Mouse (Mus musculus): ENCODE measurements around the gene Adgrl3. TPM values are rescaled to one million over a fixed set of nuclear protein-coding genes. Genes with fewer than 3 reads are reported as not detected.

Gene Adgrl3
- polyA plus RNA-seq, 1 experiment, result 0.36 TPM

GRCm38 (mm10) chr5:81077031-81077430 is 57.1 kb downstream of the Adgrl3 start:
- no peaks in the 10 kb centered on the region for H3K36me3 ChIP-seq (ENCODE audit: control insufficient read depth, insufficient read depth, low read length, poor library complexity, severe bottlenecking)
- no peak for TF ChIP-seq POLR2A (IDR thresholded peaks at IDR 0.05; ENCODE audit: insufficient read depth, low read length)
- TF ChIP-seq CTCF (IDR thresholded peaks at IDR 0.05; ENCODE audit: low read depth, low read length), result no peak
- H3K27me3 ChIP-seq (ENCODE audit: control insufficient read depth, insufficient read depth, low read length, poor library complexity, severe bottlenecking), result no peaks in the 10 kb centered on the region
- H3K27ac ChIP-seq (ENCODE audit: insufficient read depth, low read length), result no peak overlapping the region
- H3K4me1 ChIP-seq (ENCODE audit: control insufficient read depth, insufficient read depth, low read length), result no peaks in the 10 kb centered on the region
- H3K9me3 ChIP-seq (replicated peaks; ENCODE audit: control insufficient read depth, insufficient read depth, low read length, poor library complexity, severe bottlenecking), result no peaks in the 10 kb centered on the region
- no peak overlapping the region for H3K4me3 ChIP-seq (ENCODE audit: low read depth, low read length)
- H3K9ac ChIP-seq (ENCODE audit: low read depth, poor library complexity, severe bottlenecking), result no peak overlapping the region

DNA sequence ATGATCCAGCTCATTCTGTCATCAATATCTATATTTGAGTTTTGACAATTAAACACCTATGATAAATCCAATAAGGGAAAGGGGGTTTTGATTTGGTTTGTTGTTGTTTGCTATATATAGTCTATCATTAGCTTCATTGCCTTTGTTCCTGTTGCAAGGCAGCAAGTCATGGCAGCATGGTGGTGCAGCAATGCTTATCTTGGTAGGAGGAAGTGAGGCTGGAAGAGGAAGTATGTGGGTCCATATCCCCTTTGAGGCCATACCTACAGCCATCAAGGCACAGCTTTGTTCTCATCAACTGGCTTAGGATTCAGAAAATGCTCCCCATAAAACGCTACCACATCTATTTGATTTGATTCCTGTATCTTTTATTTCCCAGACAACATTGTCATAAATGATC is 58.1 kb downstream of the Adgrl3 start:
- TF ChIP-seq CTCF (IDR thresholded peaks at IDR 0.05; ENCODE audit: low read depth, low read length) (no peak), EP300 (IDR thresholded peaks at IDR 0.05; ENCODE audit: insufficient read depth, low read depth, low read length) (no peak), POLR2A (IDR thresholded peaks at IDR 0.05; ENCODE audit: insufficient read depth, low read length) (no peak)
- H3K27me3 ChIP-seq (ENCODE audit: control insufficient read depth, insufficient read depth, low read length, poor library complexity, severe bottlenecking), result no peaks in the 10 kb centered on the region
- H3K27ac ChIP-seq (ENCODE audit: insufficient read depth, low read length), result no peak overlapping the region
- no peaks in the 10 kb centered on the region for H3K9me3 ChIP-seq (replicated peaks; ENCODE audit: control insufficient read depth, insufficient read depth, low read length, poor library complexity, severe bottlenecking)
- H3K36me3 ChIP-seq (ENCODE audit: control insufficient read depth, insufficient read depth, low read length, poor library complexity, severe bottlenecking), result no peaks in the 10 kb centered on the region
- H3K9ac ChIP-seq (ENCODE audit: low read depth, poor library complexity, severe bottlenecking), result no peak overlapping the region
- H3K4me1 ChIP-seq (ENCODE audit: control insufficient read depth, insufficient read depth, low read length), result no peaks in the 10 kb centered on the region
- H3K4me3 ChIP-seq (ENCODE audit: low read depth, low read length), result no peak overlapping the region

GRCm38 (mm10) chr5:81083698-81084360 is 63.9 kb downstream of the Adgrl3 start:
- Histone ChIP-seq H3K27ac (ENCODE audit: insufficient read depth, low read length) (no peak overlapping the region), H3K4me3 (ENCODE audit: low read depth, low read length) (no peak overlapping the region)

DNA sequence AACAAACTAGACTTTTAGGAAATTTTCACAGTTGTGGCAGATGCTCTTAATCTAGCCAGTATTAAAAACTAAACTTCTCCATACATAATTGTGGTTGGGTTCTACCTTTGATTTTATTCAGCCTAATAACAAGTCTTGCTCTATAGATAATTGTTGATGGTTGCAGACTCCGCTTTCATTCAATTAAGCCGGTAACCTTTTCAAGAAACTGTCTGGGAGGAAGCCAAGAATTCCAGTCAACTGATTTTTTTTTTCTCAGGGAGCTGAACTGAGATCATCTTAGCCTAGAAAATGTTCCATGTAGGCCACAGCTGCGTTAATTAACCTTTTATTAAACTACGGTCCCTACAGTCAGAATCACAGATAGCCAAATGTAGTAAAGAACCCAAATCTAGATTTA is 65.2 kb downstream of the Adgrl3 start:
- Histone ChIP-seq H3K9me3 (replicated peaks; ENCODE audit: control insufficient read depth, insufficient read depth, low read length, poor library complexity, severe bottlenecking) (no peaks in the 10 kb centered on the region), H3K4me3 (ENCODE audit: low read depth, low read length) (no peak overlapping the region), H3K27me3 (ENCODE audit: control insufficient read depth, insufficient read depth, low read length, poor library complexity, severe bottlenecking) (no peaks in the 10 kb centered on the region), H3K9ac (ENCODE audit: low read depth, poor library complexity, severe bottlenecking) (no peak overlapping the region), H3K4me1 (ENCODE audit: control insufficient read depth, insufficient read depth, low read length) (no peaks in the 10 kb centered on the region), H3K27ac (ENCODE audit: insufficient read depth, low read length) (no peak overlapping the region), H3K36me3 (ENCODE audit: control insufficient read depth, insufficient read depth, low read length, poor library complexity, severe bottlenecking) (no peaks in the 10 kb centered on the region)
- TF ChIP-seq EP300 (IDR thresholded peaks at IDR 0.05; ENCODE audit: insufficient read depth, low read depth, low read length) (no peak), POLR2A (IDR thresholded peaks at IDR 0.05; ENCODE audit: insufficient read depth, low read length) (no peak), CTCF (IDR thresholded peaks at IDR 0.05; ENCODE audit: low read depth, low read length) (no peak)

More at GRCm38 (mm10) chr5:81083698-81084360, 63.9 kb downstream of the Adgrl3 start:
- no peaks in the 10 kb centered on the region for H3K27me3 ChIP-seq (ENCODE audit: control insufficient read depth, insufficient read depth, low read length, poor library complexity, severe bottlenecking)
- H3K9me3 ChIP-seq (replicated peaks; ENCODE audit: control insufficient read depth, insufficient read depth, low read length, poor library complexity, severe bottlenecking), result no peaks in the 10 kb centered on the region
- H3K36me3 ChIP-seq (ENCODE audit: control insufficient read depth, insufficient read depth, low read length, poor library complexity, severe bottlenecking), result no peaks in the 10 kb centered on the region
- no peak overlapping the region for H3K9ac ChIP-seq (ENCODE audit: low read depth, poor library complexity, severe bottlenecking)
- TF ChIP-seq EP300 (IDR thresholded peaks at IDR 0.05; ENCODE audit: insufficient read depth, low read depth, low read length), result no peak
- TF ChIP-seq POLR2A (IDR thresholded peaks at IDR 0.05; ENCODE audit: insufficient read depth, low read length), result no peak
- TF ChIP-seq CTCF (IDR thresholded peaks at IDR 0.05; ENCODE audit: low read depth, low read length), result no peak
- H3K4me1 ChIP-seq (ENCODE audit: control insufficient read depth, insufficient read depth, low read length), result no peaks in the 10 kb centered on the region

DNA sequence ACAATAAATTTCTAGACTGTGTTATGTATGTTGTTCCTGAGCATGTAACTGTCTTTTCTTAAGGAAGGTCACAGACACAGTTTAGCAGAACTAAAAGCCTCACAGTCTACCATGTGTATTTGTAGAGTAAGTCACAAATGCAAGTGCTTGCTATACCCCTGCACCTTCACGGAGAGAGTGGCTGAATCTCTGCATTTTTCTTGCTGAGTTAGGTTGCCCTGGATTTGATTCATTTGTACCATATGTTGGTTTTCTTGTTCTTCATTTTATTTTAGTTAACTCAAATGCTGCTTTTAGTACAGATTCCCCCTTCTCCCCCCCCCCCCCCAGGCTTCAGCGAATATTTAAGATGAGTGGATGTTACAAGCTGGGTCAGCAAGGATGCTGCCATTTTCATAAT is 68.7 kb downstream of the Adgrl3 start:
- Histone ChIP-seq H3K4me3 (ENCODE audit: low read depth, low read length) (no peak overlapping the region), H3K27me3 (ENCODE audit: control insufficient read depth, insufficient read depth, low read length, poor library complexity, severe bottlenecking) (no peaks in the 10 kb centered on the region; the same call in 1 of the 2 replicates), H3K9ac (ENCODE audit: low read depth, poor library complexity, severe bottlenecking) (no peak overlapping the region), H3K36me3 (ENCODE audit: control insufficient read depth, insufficient read depth, low read length, poor library complexity, severe bottlenecking) (no peaks in the 10 kb centered on the region), H3K9me3 (replicated peaks; ENCODE audit: control insufficient read depth, insufficient read depth, low read length, poor library complexity, severe bottlenecking) (no peaks in the 10 kb centered on the region), H3K27ac (ENCODE audit: insufficient read depth, low read length) (no peak overlapping the region), H3K4me1 (ENCODE audit: control insufficient read depth, insufficient read depth, low read length) (no peaks in the 10 kb centered on the region)
- TF ChIP-seq EP300 (IDR thresholded peaks at IDR 0.05; ENCODE audit: insufficient read depth, low read depth, low read length) (no peak), POLR2A (IDR thresholded peaks at IDR 0.05; ENCODE audit: insufficient read depth, low read length) (no peak), CTCF (IDR thresholded peaks at IDR 0.05; ENCODE audit: low read depth, low read length) (no peak)

DNA sequence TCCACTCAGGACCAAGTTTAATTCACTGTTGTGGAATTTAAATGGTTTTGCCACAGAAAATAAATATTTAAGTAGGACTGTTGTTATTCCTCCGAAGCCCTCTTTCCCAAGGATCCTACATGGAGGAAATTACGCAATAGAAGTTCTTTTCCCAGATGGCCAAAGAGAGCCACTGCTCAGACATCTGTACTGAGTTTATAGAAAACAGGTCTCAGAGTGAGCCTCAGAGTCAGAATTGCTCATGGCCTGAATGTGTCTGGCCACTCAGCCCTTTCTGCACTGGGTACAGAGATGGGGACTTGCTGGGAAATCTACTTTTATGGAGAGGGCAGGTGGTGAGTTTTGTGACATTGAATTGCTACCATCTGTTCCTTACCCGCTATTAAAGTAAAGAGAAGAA is 74.7 kb downstream of the Adgrl3 start:
- TF ChIP-seq CTCF (IDR thresholded peaks at IDR 0.05; ENCODE audit: low read depth, low read length), result no peak
- no peak for TF ChIP-seq EP300 (IDR thresholded peaks at IDR 0.05; ENCODE audit: insufficient read depth, low read depth, low read length)
- TF ChIP-seq POLR2A (IDR thresholded peaks at IDR 0.05; ENCODE audit: insufficient read depth, low read length), result no peak
- H3K27ac ChIP-seq (ENCODE audit: insufficient read depth, low read length), result no peak overlapping the region

More for the DNA sequence above, 74.7 kb downstream of the Adgrl3 start:
- Histone ChIP-seq H3K9me3 (replicated peaks; ENCODE audit: control insufficient read depth, insufficient read depth, low read length, poor library complexity, severe bottlenecking) (no peaks in the 10 kb centered on the region), H3K9ac (ENCODE audit: low read depth, poor library complexity, severe bottlenecking) (no peak overlapping the region), H3K4me1 (ENCODE audit: control insufficient read depth, insufficient read depth, low read length) (no peaks in the 10 kb centered on the region), H3K4me3 (ENCODE audit: low read depth, low read length) (no peak overlapping the region), H3K36me3 (ENCODE audit: control insufficient read depth, insufficient read depth, low read length, poor library complexity, severe bottlenecking) (no peaks in the 10 kb centered on the region), H3K27me3 (ENCODE audit: control insufficient read depth, insufficient read depth, low read length, poor library complexity, severe bottlenecking) (no peaks in the 10 kb centered on the region; the same call in 1 of the 2 replicates)
